Mouse (Mus musculus) forebrain, embryonic 13.5 days (tissue): ENCODE measurements around the gene Dock4. TPM values are rescaled to one million over a fixed set of nuclear protein-coding genes. Genes with fewer than 3 reads are reported as not detected.

Source experiments
- ATAC-seq: fragments of 200-750 bp; cut with Nextera tagmentation; 2 replicates; pipeline ENCODE4 v1.8.0; 2017
- H3K27ac ChIP-seq: fragments of 300-500 bp; sonication (generic); 2 replicates; pipeline ENCODE4 v1.5.1; 2015; ENCODE audit warnings: inconsistent platforms, mild to moderate bottlenecking, moderate library complexity
- H3K27me3 ChIP-seq: fragments of 300-500 bp; sonication (generic); 2 replicates; pipeline ENCODE4 v1.6.1; 2015; ENCODE audit warnings: mild to moderate bottlenecking, inconsistent platforms
- H3K36me3 ChIP-seq: fragments of 300-500 bp; sonication (generic); 2 replicates; pipeline ENCODE4 v1.6.1; 2015; ENCODE audit warnings: mild to moderate bottlenecking, inconsistent platforms; ENCODE audit not compliant: poor library complexity, severe bottlenecking
- H3K4me1 ChIP-seq: fragments of 300-500 bp; sonication (generic); 2 replicates; pipeline ENCODE4 v1.6.1; 2015; ENCODE audit warnings: inconsistent platforms
- H3K4me2 ChIP-seq: fragments of 300-500 bp; sonication (generic); 2 replicates; pipeline ENCODE4 v1.6.1; 2015; ENCODE audit warnings: inconsistent platforms, mild to moderate bottlenecking, moderate library complexity
- H3K4me3 ChIP-seq: fragments of 300-500 bp; sonication (generic); 2 replicates; pipeline ENCODE4 v1.5.1; 2015; ENCODE audit warnings: mild to moderate bottlenecking, inconsistent platforms
- H3K9ac ChIP-seq: fragments of 300-500 bp; sonication (generic); 2 replicates; pipeline ENCODE4 v1.6.1; 2015; ENCODE audit warnings: mild to moderate bottlenecking, inconsistent platforms
- H3K9me3 ChIP-seq: fragments of 300-500 bp; sonication (generic); replicated peaks from 2 replicates; pipeline ENCODE4 v1.6.1; 2016; ENCODE audit warnings: inconsistent platforms
- WGBS: fragments of 180-500 bp; shearing (Covaris S2); methylation state at CpG from one replicate; pipeline ENCODE4 v1.1.7; 2015; 5-methylcytosine and 5-hydroxymethylcytosine counted together
- polyA plus RNA-seq: library from polyadenylated mRNA; unstranded; fragments of >200 nt; fragmentation: Nextera tagmentation; extraction: Ambion mirVana; gene quantifications from 2 replicates; pipeline ENCODE4 v1.2.1, GENCODE M21; 2015

Dock4 gene
- polyA plus RNA-seq, 1 experiment from 2014 or later = 24.5 TPM

GRCm38 (mm10) chr12:40796813-40797491 lies 351.2 kb downstream of the Dock4 start:
- no peak overlapping the region for H3K27ac ChIP-seq
- no peak overlapping the region for H3K4me3 ChIP-seq
- H3K4me1 ChIP-seq = peaks cover 31% of the 10 kb centered on the region
- WGBS = 69% methylated on average over 14 of the region's 14 CpGs
- H3K36me3 ChIP-seq = no peaks in the 10 kb centered on the region
- peaks cover 5% of the 10 kb centered on the region; the same call in 1 of the 2 replicates for H3K27me3 ChIP-seq
- no peak overlapping the region for H3K9ac ChIP-seq
- H3K9me3 ChIP-seq = no peaks in the 10 kb centered on the region
- ATAC-seq = no peak
- no peak overlapping the region for H3K4me2 ChIP-seq

- H3K27me3 ChIP-seq = peaks cover 5% of the 10 kb centered on the region; the same call in 1 of the 2 replicates
- no peaks in the 10 kb centered on the region for H3K36me3 ChIP-seq
- no peak overlapping the region for H3K9ac ChIP-seq
- no peak overlapping the region for H3K4me3 ChIP-seq
- peak; percentile 59; the same call in 1 of the 2 replicates for ATAC-seq
- 17% methylated on average over 9 of the region's 9 CpGs for WGBS
- no peaks in the 10 kb centered on the region for H3K9me3 ChIP-seq
- H3K4me1 ChIP-seq = peaks cover 24% of the 10 kb centered on the region
- no peak overlapping the region for H3K27ac ChIP-seq
- H3K4me2 ChIP-seq = no peak overlapping the region
Measured at GRCm38 (mm10) chr12:40797561-40798343, 352.0 kb downstream of the Dock4 start.

DNA sequence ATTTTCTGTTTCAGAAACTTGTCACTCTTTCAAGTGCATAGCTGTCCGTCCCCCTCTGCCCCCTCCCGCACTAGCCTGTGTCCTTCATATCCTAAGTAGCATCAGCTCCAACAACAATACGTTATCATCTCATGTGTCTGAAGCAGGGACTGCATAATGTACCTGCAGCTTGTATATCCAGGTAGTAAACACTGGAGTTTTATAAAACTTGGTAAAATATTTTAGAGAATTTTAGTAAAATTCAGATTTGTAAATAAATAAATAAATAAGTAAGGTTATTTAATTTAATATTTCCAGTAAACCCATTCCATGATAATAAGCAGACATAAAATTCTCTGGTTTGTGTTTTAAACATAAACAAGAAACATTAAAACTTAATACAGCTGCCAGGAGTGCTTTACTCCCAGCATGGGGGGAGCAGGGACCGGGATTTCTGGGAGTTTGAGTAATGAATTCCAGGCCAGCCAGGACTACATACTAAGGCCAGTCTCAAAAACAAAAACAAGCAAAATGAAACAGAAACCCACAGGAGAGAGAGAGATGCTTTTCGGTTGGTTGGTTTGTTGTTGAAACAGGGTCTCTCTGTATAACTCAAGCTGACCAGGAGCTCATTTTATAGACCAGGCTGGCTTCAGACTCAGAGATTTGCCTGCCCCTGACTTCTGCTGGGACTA lies 352.7 kb downstream of the Dock4 start:
- H3K9me3 ChIP-seq = no peaks in the 10 kb centered on the region
- no peak overlapping the region for H3K4me2 ChIP-seq
- H3K36me3 ChIP-seq = no peaks in the 10 kb centered on the region
- 57% methylated on average over 5 of the region's 5 CpGs for WGBS
- peaks cover 24% of the 10 kb centered on the region for H3K4me1 ChIP-seq
- no peaks in the 10 kb centered on the region for H3K27me3 ChIP-seq
- H3K27ac ChIP-seq = no peak overlapping the region
- no peak for ATAC-seq
- H3K4me3 ChIP-seq = no peak overlapping the region
- no peak overlapping the region for H3K9ac ChIP-seq

- H3K9me3 ChIP-seq = no peaks in the 10 kb centered on the region
- peaks cover 17% of the 10 kb centered on the region for H3K4me1 ChIP-seq
- H3K27me3 ChIP-seq = no peaks in the 10 kb centered on the region
- ATAC-seq = no peak
- 0 out of 2 replicates have a peak, but pooled peaks cover 1% of the 10 kb centered on the region for H3K36me3 ChIP-seq
- H3K9ac ChIP-seq = no peak overlapping the region
- H3K4me2 ChIP-seq = no peak overlapping the region
- no peak overlapping the region for H3K27ac ChIP-seq
- 88% methylated on average over 3 of the region's 3 CpGs for WGBS
- no peak overlapping the region for H3K4me3 ChIP-seq
Measured at GRCm38 (mm10) chr12:40801456-40801855, 355.7 kb downstream of the Dock4 start.

GRCm38 (mm10) chr12:40805257-40805656 lies 359.5 kb downstream of the Dock4 start:
- H3K27me3 ChIP-seq = no peaks in the 10 kb centered on the region
- H3K36me3 ChIP-seq = 0 out of 2 replicates have a peak, but pooled peaks cover 7% of the 10 kb centered on the region
- H3K9ac ChIP-seq = no peak overlapping the region
- H3K4me3 ChIP-seq = no peak overlapping the region
- no peak overlapping the region for H3K4me2 ChIP-seq
- H3K27ac ChIP-seq = no peak overlapping the region
- H3K9me3 ChIP-seq = no peaks in the 10 kb centered on the region
- ATAC-seq = no peak
- no peaks in the 10 kb centered on the region for H3K4me1 ChIP-seq
- 83% methylated on average over 2 of the region's 2 CpGs for WGBS

GRCm38 (mm10) chr12:40807916-40808315 lies 362.2 kb downstream of the Dock4 start:
- H3K27ac ChIP-seq = no peak overlapping the region
- H3K4me2 ChIP-seq = no peak overlapping the region
- no peaks in the 10 kb centered on the region for H3K27me3 ChIP-seq
- H3K4me3 ChIP-seq = no peak overlapping the region
- H3K9me3 ChIP-seq = no peaks in the 10 kb centered on the region
- WGBS = 86% methylated on average over 1 of the region's 1 CpGs
- H3K4me1 ChIP-seq = no peaks in the 10 kb centered on the region
- H3K9ac ChIP-seq = no peak overlapping the region
- no peak for ATAC-seq
- H3K36me3 ChIP-seq = 0 out of 2 replicates have a peak, but pooled peaks cover 9% of the 10 kb centered on the region

DNA sequence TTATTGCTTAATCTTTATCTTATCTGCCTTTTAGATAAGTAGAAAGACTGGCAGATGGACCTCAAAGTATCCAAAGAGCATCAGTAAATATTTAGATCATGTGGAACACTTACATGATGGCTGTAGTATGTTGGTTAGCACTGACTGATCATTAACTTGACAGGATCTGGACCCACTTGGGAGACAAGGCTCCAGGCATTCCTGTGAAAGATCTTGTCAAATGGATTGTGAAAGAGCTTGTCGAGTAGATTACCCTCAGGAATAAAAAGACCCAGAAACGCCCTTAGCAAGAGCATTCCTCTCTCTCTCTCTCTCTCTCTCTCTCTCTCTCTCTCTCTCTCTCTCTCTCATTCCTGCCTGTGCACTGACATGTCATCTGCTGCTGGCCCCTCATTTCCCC lies 367.7 kb downstream of the Dock4 start:
- Histone ChIP-seq H3K4me1 (no peaks in the 10 kb centered on the region), H3K27me3 (no peaks in the 10 kb centered on the region), H3K9me3 (no peaks in the 10 kb centered on the region), H3K4me2 (no peak overlapping the region), H3K27ac (no peak overlapping the region), H3K9ac (no peak overlapping the region), H3K4me3 (no peak overlapping the region), H3K36me3 (0 out of 2 replicates have a peak, but pooled peaks cover 9% of the 10 kb centered on the region)
- ATAC-seq = no peak
- 60% methylated on average over 2 of the region's 2 CpGs for WGBS

- Histone ChIP-seq H3K9me3 (no peaks in the 10 kb centered on the region), H3K4me2 (no peak overlapping the region), H3K27ac (no peak overlapping the region), H3K36me3 (0 out of 2 replicates have a peak, but pooled peaks cover 9% of the 10 kb centered on the region), H3K9ac (no peak overlapping the region), H3K4me1 (no peaks in the 10 kb centered on the region), H3K27me3 (no peaks in the 10 kb centered on the region), H3K4me3 (no peak overlapping the region)
- ATAC-seq = no peak
Measured at GRCm38 (mm10) chr12:40814659-40815363, 369.1 kb downstream of the Dock4 start.

DNA sequence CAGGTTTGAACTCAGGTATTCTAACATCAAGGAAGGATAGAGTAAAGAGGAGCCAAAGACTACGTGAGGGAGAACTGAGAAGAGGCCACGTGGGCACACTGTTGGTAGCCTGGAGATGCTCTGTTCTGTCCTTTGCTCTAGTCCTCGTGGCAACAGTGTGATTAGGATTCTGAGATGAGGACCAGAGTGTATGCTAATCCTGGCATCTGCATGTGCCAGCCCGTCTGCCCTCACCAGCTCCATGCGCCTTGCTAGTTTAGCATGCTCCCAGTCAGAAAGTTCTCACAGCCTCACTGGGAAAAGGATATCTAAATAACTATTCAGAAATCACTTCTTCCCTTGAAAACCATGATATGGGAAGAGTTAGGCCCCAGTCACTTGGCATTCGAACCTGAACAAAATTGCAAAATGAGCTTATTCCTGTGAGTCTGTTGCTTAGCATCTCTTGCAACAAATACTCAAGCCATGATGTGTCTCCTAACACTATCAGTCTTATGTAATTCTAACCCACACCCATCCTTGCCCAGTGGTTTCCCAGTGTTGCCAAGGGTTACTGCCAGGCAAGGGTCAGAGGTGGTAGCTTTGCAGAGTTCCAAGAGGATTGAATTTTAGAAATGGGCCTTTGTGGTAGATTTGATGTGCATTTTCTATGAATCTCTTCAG lies 372.4 kb downstream of the Dock4 start:
- Histone ChIP-seq H3K27me3 (no peaks in the 10 kb centered on the region), H3K4me1 (no peaks in the 10 kb centered on the region), H3K4me2 (no peak overlapping the region), H3K9ac (no peak overlapping the region), H3K36me3 (0 out of 2 replicates have a peak, but pooled peaks cover 20% of the 10 kb centered on the region), H3K9me3 (no peaks in the 10 kb centered on the region), H3K4me3 (no peak overlapping the region), H3K27ac (no peak overlapping the region)
- no peak for ATAC-seq
- 92% methylated on average over 6 of the region's 6 CpGs for WGBS

GRCm38 (mm10) chr12:40823631-40824030 lies 377.9 kb downstream of the Dock4 start:
- ATAC-seq = no peak
- no peak overlapping the region for H3K9ac ChIP-seq
- 0 out of 2 replicates have a peak, but pooled peaks cover 5% of the 10 kb centered on the region for H3K4me1 ChIP-seq
- H3K9me3 ChIP-seq = no peaks in the 10 kb centered on the region
- no peak overlapping the region for H3K4me2 ChIP-seq
- WGBS = 88% methylated on average over 5 of the region's 5 CpGs
- H3K36me3 ChIP-seq = peaks cover 15% of the 10 kb centered on the region
- no peak overlapping the region for H3K4me3 ChIP-seq
- H3K27ac ChIP-seq = no peak overlapping the region
- no peaks in the 10 kb centered on the region for H3K27me3 ChIP-seq

DNA sequence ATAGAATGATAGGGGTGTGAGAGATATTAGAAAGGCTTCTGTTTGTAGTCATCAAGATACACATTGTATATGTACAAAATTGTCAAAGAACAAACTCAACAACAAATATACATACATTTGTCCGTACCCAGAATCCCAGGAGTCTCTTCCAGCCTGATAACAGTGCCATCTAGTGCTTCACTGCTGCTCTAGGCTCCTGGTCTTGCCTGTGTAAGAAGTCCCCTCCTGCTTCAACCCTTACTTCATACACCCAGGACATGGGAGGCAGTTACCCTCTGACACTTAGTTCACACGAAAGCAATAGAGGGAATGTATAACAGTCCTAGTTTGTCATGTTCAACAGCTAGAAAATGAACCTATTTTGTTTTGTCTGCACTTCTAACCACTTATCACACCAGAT lies 378.5 kb downstream of the Dock4 start:
- no peaks in the 10 kb centered on the region for H3K27me3 ChIP-seq
- no peaks in the 10 kb centered on the region for H3K9me3 ChIP-seq
- H3K4me2 ChIP-seq = no peak overlapping the region
- ATAC-seq = no peak
- no peak overlapping the region for H3K27ac ChIP-seq
- H3K36me3 ChIP-seq = peaks cover 19% of the 10 kb centered on the region
- no peak overlapping the region for H3K9ac ChIP-seq
- H3K4me1 ChIP-seq = 0 out of 2 replicates have a peak, but pooled peaks cover 5% of the 10 kb centered on the region
- WGBS = 88% methylated on average over 2 of the region's 2 CpGs
- H3K4me3 ChIP-seq = no peak overlapping the region
